Mouse (Mus musculus) naive thymus-derived CD4-positive, alpha-beta T cell, adult 5 months (primary cell): ENCODE results near the gene Zfp787. TPM values are rescaled to one million over a fixed set of nuclear protein-coding genes. Genes with fewer than 3 reads are reported as not detected.

Source experiments
- polyA plus RNA-seq: library from polyadenylated mRNA; unstranded; fragments of 100-300 nt; shearing (Covaris generic); gene quantifications from one replicate; pipeline ENCODE4 v1.2.1, GENCODE M21; 2017

Gene Zfp787
- polyA plus RNA-seq = 33.1 TPM

DNA sequence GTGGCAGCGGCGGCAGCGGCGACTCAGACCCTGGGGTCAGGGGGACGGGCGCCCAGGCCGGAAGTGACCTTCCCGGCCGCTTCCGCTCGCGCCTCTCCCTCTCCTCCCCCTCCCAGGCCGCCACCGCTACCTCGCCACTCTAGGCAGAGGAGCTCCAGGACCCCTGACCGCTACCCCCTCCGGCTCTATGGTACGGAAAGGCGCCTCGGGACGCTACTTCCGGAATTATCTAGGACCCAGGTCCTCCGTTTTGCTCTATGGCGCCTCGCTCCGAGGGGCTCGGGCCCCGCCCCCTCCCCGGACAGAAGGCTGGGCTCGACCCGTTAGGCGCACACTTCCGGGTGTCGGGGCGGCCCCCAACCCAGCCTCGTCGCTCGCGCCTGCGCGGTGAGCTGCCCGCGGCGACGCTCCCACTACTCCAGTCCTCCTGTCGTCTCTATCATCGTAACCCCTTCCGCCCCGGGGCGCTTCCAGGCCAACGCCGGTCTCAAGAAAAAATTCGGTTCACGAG, at the start of gene Zfp787:
Gene Zfp787 (minus strand): TSS at position 97 of the 511 bp plus-strand sequence.

GRCm38 (mm10) chr7:6196790-6197189, 41.0 kb upstream of the Zfp787 start, which contains the start of gene Galp:
Gene Galp, plus strand, starts transcription at chr7:6197090.

GRCm38 (mm10) chr7:6172006-6172649, 16.3 kb upstream of the Zfp787 start, which contains the start of gene Zfp444:
Gene Zfp444, plus strand, starts transcription at chr7:6172226.

Other genes with a start within 250 kb of the Zfp787 start
- not detected for gene Vmn1r65, start 145.0 kb downstream of the Zfp787 start, polyA plus RNA-seq
- not detected for gene Nlrp4c, start 110.8 kb downstream of the Zfp787 start, polyA plus RNA-seq
- gene Zfp444, start 16.2 kb upstream of the Zfp787 start, polyA plus RNA-seq = 25.2 TPM
- gene Galp, start 41.1 kb upstream of the Zfp787 start, polyA plus RNA-seq = not detected
- not detected for gene Zscan5b, start 66.3 kb upstream of the Zfp787 start, polyA plus RNA-seq
- gene Epp13, start 96.7 kb upstream of the Zfp787 start, polyA plus RNA-seq = not detected
- 3.5 TPM for gene Zfp667, start 130.6 kb upstream of the Zfp787 start, polyA plus RNA-seq
- gene Zfp583, start 175.3 kb upstream of the Zfp787 start, polyA plus RNA-seq = 0.22 TPM
- 0.91 TPM for gene Gm3854, start 187.8 kb upstream of the Zfp787 start, polyA plus RNA-seq
- gene Zfp78, start 207.3 kb upstream of the Zfp787 start, polyA plus RNA-seq = 2.3 TPM
- gene Zfp28, start 227.3 kb upstream of the Zfp787 start, polyA plus RNA-seq = 9.2 TPM
- not detected for gene Smim17, start 242.7 kb upstream of the Zfp787 start, polyA plus RNA-seq